ENCODE assay signal across 21 mouse cellular contexts in genomic region chr13:114199746-114200145, GRCm38 (mm10).
DNase-seq lines count a peak whose midpoint lies in the region; ATAC-seq and TF ChIP-seq lines count a peak whose summit lies in the region.
"Had no signal": no experiment of that assay in that cellular context is flagged by ENCODE, and none has a peak within 500 bp of the region (broad histone marks: within the 10 kb centered on the region; RNA-seq: fewer than 3 reads in every experiment).

No protein-coding gene starts in this region.

- no peaks in the 10 kb centered on the region for H3K9me3 ChIP-seq in limb, embryonic 14.5 days (ENCODE audit: control insufficient read depth, low read length)
- H3K9me3 ChIP-seq: embryonic facial prominence, embryonic 12.5 days; forebrain, embryonic 12.5 days; hindbrain, embryonic 15.5 days; midbrain, embryonic 10.5 days had no signal

- TF ChIP-seq POLR2A in limb, embryonic 14.5 days (IDR thresholded peaks at IDR 0.05; ENCODE audit: borderline replicate concordance, extremely low read depth, insufficient read depth, insufficient read length) = no peak

- no peak overlapping the region for H3K4me2 ChIP-seq in limb, embryonic 14.5 days (replicated peaks; ENCODE audit: low read depth, low read length, severe bottlenecking)
- H3K4me2 ChIP-seq: embryonic facial prominence, embryonic 12.5 days; forebrain, embryonic 12.5 days; heart, embryonic 11.5 days; hindbrain, embryonic 15.5 days had no signal

- WGBS in limb, embryonic 14.5 days = 44% methylated on average over 6 of the region's 6 CpGs

- no peaks in the 10 kb centered on the region for H3K36me3 ChIP-seq in limb, embryonic 14.5 days (ENCODE audit: control insufficient read depth, insufficient read depth, low read length)
- H3K36me3 ChIP-seq: embryonic facial prominence, embryonic 12.5 days; forebrain, embryonic 12.5 days; hindbrain, embryonic 15.5 days; midbrain, embryonic 10.5 days had no signal

- no peak overlapping the region for H3K9ac ChIP-seq in limb, embryonic 14.5 days (ENCODE audit: low read depth, low read length, severe bottlenecking)
- H3K9ac ChIP-seq: embryonic facial prominence, embryonic 12.5 days; forebrain, embryonic 12.5 days; hindbrain, embryonic 15.5 days had no signal

- peak; percentile 68 for ATAC-seq in limb, embryonic 14.5 days (ENCODE audit: low FRiP score, low read depth)
- no peak for ATAC-seq in megakaryocyte-erythroid progenitor cell, adult 5-6 weeks (replicated peaks; ENCODE audit: low FRiP score, low TSS enrichment, poor library complexity, severe bottlenecking)
- ATAC-seq: lung, postnatal 0 days had no signal

- H3K4me1 ChIP-seq in limb, embryonic 14.5 days (ENCODE audit: control insufficient read depth, insufficient read depth, low read length) = peaks cover 24% of the 10 kb centered on the region
- H3K4me1 ChIP-seq: hindbrain, embryonic 15.5 days; midbrain, embryonic 10.5 days had no signal

- DNase-seq in layer of hippocampus, adult 8-10 months (ENCODE audit: low spot score in 2 of 2) = peak; percentile 19 to 28
- DNase-seq in layer of hippocampus, postnatal 10 days (ENCODE audit: low spot score in 2 of 2) = no peak
- peak; percentile 50 to 67 for DNase-seq in right cerebral cortex, postnatal 10 days (ENCODE audit: low spot score in 2 of 2)
- DNase-seq in right cerebral cortex, postnatal 14 days = no peak
- peak; percentile 57 for DNase-seq in limb, embryonic 14.5 days (ENCODE audit: low spot score)
- peak; percentile 80 for DNase-seq in telencephalon, adult 2 months (ENCODE audit: low read depth, low spot score)
- DNase-seq: adrenal gland, adult 2 months; B cell, adult 2 months; cerebellum, adult 11-12 months; cerebellum, postnatal 14 days; kidney, adult 2 months; kidney, postnatal 10 days had no signal

- no peak overlapping the region for H3K4me3 ChIP-seq in limb, embryonic 14.5 days (replicated peaks; ENCODE audit: low read length)
- H3K4me3 ChIP-seq: embryonic facial prominence, embryonic 12.5 days; erythroblast, embryonic 14.5 days; forebrain, embryonic 12.5 days; hindbrain, embryonic 15.5 days; midbrain, embryonic 10.5 days had no signal

- H3K27me3 ChIP-seq in limb, embryonic 14.5 days (ENCODE audit: control insufficient read depth, insufficient read depth, low read length) = no peaks in the 10 kb centered on the region
- H3K27me3 ChIP-seq: embryonic facial prominence, embryonic 12.5 days; forebrain, embryonic 12.5 days; hindbrain, embryonic 15.5 days had no signal

- H3K27ac ChIP-seq in limb, embryonic 14.5 days (replicated peaks; ENCODE audit: low read depth, low read length) = no peak overlapping the region
- H3K27ac ChIP-seq: embryonic facial prominence, embryonic 12.5 days; forebrain, embryonic 12.5 days; hindbrain, embryonic 15.5 days; macrophage; midbrain, embryonic 10.5 days had no signal

Comparison
In these comparisons a context has a peak if more than half of its experiments do, and no peak if none do; other contexts are left out.
1. DNase-seq: peak in layer of hippocampus, adult 8-10 months (2 of 2), right cerebral cortex, postnatal 10 days (2 of 2), limb, embryonic 14.5 days (single experiment) and telencephalon, adult 2 months (single experiment); none in layer of hippocampus, postnatal 10 days (0 of 2) and right cerebral cortex, postnatal 14 days (single experiment).